Mouse (Mus musculus): ENCODE measurements around the gene Rps18.

Gene Rps18

GRCm38 (mm10) chr17:33921361-33921760, 34.4 kb downstream of the Rps18 start:
- DNase-seq (ENCODE audit: low spot score in 2 of 2): no peak

GRCm38 (mm10) chr17:33920282-33921097, 35.3 kb downstream of the Rps18 start:
- DNase-seq (ENCODE audit: low spot score in 2 of 2): peak; percentile 76 to 85

- peak in 1 of 2 experiments; percentile 45 for DNase-seq (ENCODE audit: low spot score in 2 of 2)
These were observed 36.2 kb downstream of the Rps18 start for GRCm38 (mm10) chr17:33919351-33920281.

- no peak for DNase-seq (ENCODE audit: low spot score in 2 of 2)
These were observed 37.3 kb downstream of the Rps18 start for GRCm38 (mm10) chr17:33918293-33919203.

GRCm38 (mm10) chr17:33917656-33918292, 38.0 kb downstream of the Rps18 start:
- DNase-seq (ENCODE audit: low spot score in 2 of 2): no peak

- DNase-seq (ENCODE audit: low spot score in 2 of 2): no peak
These were observed 38.8 kb downstream of the Rps18 start for GRCm38 (mm10) chr17:33916847-33917655.

- DNase-seq (ENCODE audit: low spot score in 2 of 2): no peak
These were observed 39.5 kb downstream of the Rps18 start for GRCm38 (mm10) chr17:33916294-33916693.

- DNase-seq (ENCODE audit: low spot score in 2 of 2): peak; percentile 96 to 98
These were observed 40.0 kb downstream of the Rps18 start, which contains the start of the genes Tapbp and Zbtb22 for GRCm38 (mm10) chr17:33915671-33916250. Gene Tapbp (plus strand): TSS chr17:33915899. Gene Zbtb22 (plus strand): TSS chr17:33915904.

- DNase-seq (ENCODE audit: low spot score in 2 of 2): no peak
These were observed 40.8 kb downstream of the Rps18 start for GRCm38 (mm10) chr17:33914969-33915391.

- DNase-seq (ENCODE audit: low spot score in 2 of 2): no peak
These were observed 41.9 kb downstream of the Rps18 start for GRCm38 (mm10) chr17:33913905-33914304.

GRCm38 (mm10) chr17:33913264-33913663, 42.5 kb downstream of the Rps18 start:
- no peak for DNase-seq (ENCODE audit: low spot score in 2 of 2)

- DNase-seq (ENCODE audit: low spot score in 2 of 2): no peak
These were observed 43.9 kb downstream of the Rps18 start for GRCm38 (mm10) chr17:33911813-33912414.

- DNase-seq (ENCODE audit: low spot score in 2 of 2): no peak
These were observed 44.6 kb downstream of the Rps18 start for GRCm38 (mm10) chr17:33911052-33911812.

GRCm38 (mm10) chr17:33910346-33911051, 45.3 kb downstream of the Rps18 start:
- DNase-seq (ENCODE audit: low spot score in 2 of 2): no peak

GRCm38 (mm10) chr17:33909869-33910250, 45.9 kb downstream of the Rps18 start:
- no peak for DNase-seq (ENCODE audit: low spot score in 2 of 2)

GRCm38 (mm10) chr17:33909077-33909868, 46.5 kb downstream of the Rps18 start, which contains the start of gene Daxx:
Gene Daxx (plus strand): TSS chr17:33909414.
- peak; percentile 98 to 99 for DNase-seq (ENCODE audit: low spot score in 2 of 2)
